Mouse (Mus musculus) embryonic facial prominence, embryonic 10.5 days (tissue): ENCODE measurements around the gene Rapgef6. TPM values are rescaled to one million over a fixed set of nuclear protein-coding genes. Genes with fewer than 3 reads are reported as not detected.

Experiments used
- DNase-seq: peaks from one replicate; pipeline ENCODE4 v3.0.0-alpha.2; 2017; ENCODE audit warnings: low spot score
- H3K27ac ChIP-seq: fragments of 300-500 bp; sonication (generic); replicated peaks from 2 replicates; pipeline ENCODE4 v1.5.1; 2016; ENCODE audit warnings: mild to moderate bottlenecking
- H3K27me3 ChIP-seq: fragments of 300-500 bp; sonication (generic); replicated peaks from 2 replicates; pipeline ENCODE4 v1.6.1; 2016; ENCODE audit warnings: low read depth, mild to moderate bottlenecking; ENCODE audit not compliant: poor library complexity, severe bottlenecking
- H3K36me3 ChIP-seq: fragments of 300-500 bp; sonication (generic); replicated peaks from 2 replicates; pipeline ENCODE4 v1.6.1; 2016; ENCODE audit warnings: mild to moderate bottlenecking, moderate library complexity
- H3K4me1 ChIP-seq: fragments of 300-500 bp; sonication (generic); 2 replicates; pipeline ENCODE4 v1.6.1; 2016
- H3K4me3 ChIP-seq: fragments of 300-500 bp; sonication (generic); 2 replicates; pipeline ENCODE4 v1.5.1; 2016; ENCODE audit warnings: mild to moderate bottlenecking, moderate library complexity
- H3K9me3 ChIP-seq: fragments of 300-500 bp; sonication (generic); 2 replicates; pipeline ENCODE4 v1.6.1; 2016; ENCODE audit warnings: mild to moderate bottlenecking
- WGBS: fragments of 180-500 bp; shearing (Covaris S2); methylation state at CpG from one replicate; pipeline ENCODE4 v1.1.7; 2016; 5-methylcytosine and 5-hydroxymethylcytosine counted together
- microRNA-seq: library from miRNA; unstranded; fragments of <30 nt; microRNA quantifications from one replicate; pipeline ENCODE4, GENCODE M21; 2017
- polyA plus RNA-seq: library from polyadenylated mRNA; unstranded; fragments of >200 nt; fragmentation: Nextera tagmentation; extraction: Ambion mirVana; gene quantifications from 2 replicates; pipeline ENCODE4 v1.2.1, GENCODE M21; 2016

Rapgef6 gene
- polyA plus RNA-seq, 1 experiment from 2014 or later = 39.6 TPM

- 90% methylated on average over 5 of the region's 5 CpGs for WGBS
- H3K9me3 ChIP-seq = no peaks in the 10 kb centered on the region
- no peak for DNase-seq
- no peak overlapping the region for H3K4me3 ChIP-seq
- H3K4me1 ChIP-seq = no peaks in the 10 kb centered on the region
- no peak overlapping the region for H3K27ac ChIP-seq
- no peaks in the 10 kb centered on the region for H3K27me3 ChIP-seq
- H3K36me3 ChIP-seq = peaks cover 86% of the 10 kb centered on the region
Measured at GRCm38 (mm10) chr11:54730931-54731330, 208.3 kb downstream of the Rapgef6 start.

- H3K4me3 ChIP-seq = no peak overlapping the region
- no peak for DNase-seq
- peaks cover 86% of the 10 kb centered on the region for H3K36me3 ChIP-seq
- no peak overlapping the region for H3K27ac ChIP-seq
- 85% methylated on average over 7 of the region's 7 CpGs for WGBS
- no peaks in the 10 kb centered on the region for H3K9me3 ChIP-seq
- H3K27me3 ChIP-seq = no peaks in the 10 kb centered on the region
- H3K4me1 ChIP-seq = no peaks in the 10 kb centered on the region
Measured at GRCm38 (mm10) chr11:54731367-54731766, 208.7 kb downstream of the Rapgef6 start.

GRCm38 (mm10) chr11:54733546-54733945 lies 210.9 kb downstream of the Rapgef6 start:
- Histone ChIP-seq H3K4me3 (no peak overlapping the region), H3K4me1 (no peaks in the 10 kb centered on the region), H3K27me3 (no peaks in the 10 kb centered on the region), H3K36me3 (peaks cover 79% of the 10 kb centered on the region), H3K9me3 (no peaks in the 10 kb centered on the region), H3K27ac (no peak overlapping the region)
- no peak for DNase-seq
- 81% methylated on average over 7 of the region's 7 CpGs for WGBS

- H3K4me3 ChIP-seq = no peak overlapping the region
- peaks cover 81% of the 10 kb centered on the region for H3K36me3 ChIP-seq
- no peak for DNase-seq
- 91% methylated on average over 1 of the region's 1 CpGs for whole genome bisulfite sequencing
- no peaks in the 10 kb centered on the region for H3K9me3 ChIP-seq
- no peaks in the 10 kb centered on the region for H3K4me1 ChIP-seq
- H3K27me3 ChIP-seq = no peaks in the 10 kb centered on the region
- H3K27ac ChIP-seq = no peak overlapping the region
Measured at GRCm38 (mm10) chr11:54735114-54735513, 212.5 kb downstream of the Rapgef6 start.

- Histone ChIP-seq H3K27me3 (no peaks in the 10 kb centered on the region), H3K36me3 (peaks cover 84% of the 10 kb centered on the region), H3K9me3 (no peaks in the 10 kb centered on the region), H3K4me3 (no peak overlapping the region), H3K27ac (no peak overlapping the region), H3K4me1 (no peaks in the 10 kb centered on the region)
- WGBS = 88% methylated on average over 5 of the region's 5 CpGs
- no peak for DNase-seq
Measured at GRCm38 (mm10) chr11:54736903-54737302, 214.3 kb downstream of the Rapgef6 start.

GRCm38 (mm10) chr11:54739012-54739750 lies 216.5 kb downstream of the Rapgef6 start:
- WGBS = 89% methylated on average over 4 of the region's 4 CpGs
- Histone ChIP-seq H3K9me3 (no peaks in the 10 kb centered on the region), H3K36me3 (peaks cover 82% of the 10 kb centered on the region)

GRCm38 (mm10) chr11:54741330-54741729 lies 218.7 kb downstream of the Rapgef6 start:
- Histone ChIP-seq H3K27ac (no peak overlapping the region), H3K9me3 (no peaks in the 10 kb centered on the region), H3K27me3 (no peaks in the 10 kb centered on the region), H3K36me3 (peaks cover 73% of the 10 kb centered on the region), H3K4me3 (no peak overlapping the region), H3K4me1 (no peaks in the 10 kb centered on the region)
- no peak for DNase-seq
- 92% methylated on average over 2 of the region's 2 CpGs for WGBS

More at GRCm38 (mm10) chr11:54739012-54739750, 216.5 kb downstream of the Rapgef6 start:
- no peaks in the 10 kb centered on the region for H3K27me3 ChIP-seq
- no peak for DNase-seq
- H3K27ac ChIP-seq = no peak overlapping the region
- no peak overlapping the region for H3K4me3 ChIP-seq
- no peaks in the 10 kb centered on the region for H3K4me1 ChIP-seq

- Histone ChIP-seq H3K27me3 (no peaks in the 10 kb centered on the region), H3K36me3 (peaks cover 78% of the 10 kb centered on the region)
Measured at GRCm38 (mm10) chr11:54744231-54744630, 221.6 kb downstream of the Rapgef6 start.

More at GRCm38 (mm10) chr11:54744231-54744630, 221.6 kb downstream of the Rapgef6 start:
- Histone ChIP-seq H3K4me3 (no peak overlapping the region), H3K27ac (no peak overlapping the region), H3K9me3 (no peaks in the 10 kb centered on the region), H3K4me1 (no peaks in the 10 kb centered on the region)
- DNase-seq = no peak
- 80% methylated on average over 1 of the region's 1 CpGs for WGBS

Small RNAs within 50 kb of the gene (microRNA-seq; reads per million reads assigned to microRNA genes)
- not detected for gene Gm26116

Other genes starting within 250 kb of the Rapgef6 start
- 4.0 and 5.2 TPM in 2 replicates for gene Acsl6, start 219.0 kb upstream of the Rapgef6 start, polyA plus RNA-seq
- gene Meikin, start 152.2 kb upstream of the Rapgef6 start, polyA plus RNA-seq = not detected in 2 replicates
- gene Fnip1, start 84.6 kb upstream of the Rapgef6 start, polyA plus RNA-seq = 7.8 and 8.6 TPM in 2 replicates